Mouse (Mus musculus) erythroblast, embryonic 14.5 days (primary cell): ENCODE measurements around the gene Noxa1.

Experiments used
- GATA1 ChIP-seq: IDR thresholded peaks from 2 replicates; pipeline ENCODE4 v1.6.1; 2012; ENCODE audit warnings: low read length, inconsistent platforms, mixed read lengths
- TAL1 ChIP-seq: IDR thresholded peaks from 3 replicates; pipeline ENCODE4 v1.6.1; 2012; ENCODE audit warnings: low read length, inconsistent platforms, mixed read lengths

GRCm38 (mm10) chr2:25111184-25111791, 16.3 kb upstream of the Noxa1 start:
- TF ChIP-seq TAL1: no peak
- no peak for TF ChIP-seq GATA1
